Mouse (Mus musculus) kidney, embryonic 14.5 days (tissue): ENCODE results near the gene Anxa6. TPM values are rescaled to one million over a fixed set of nuclear protein-coding genes. Genes with fewer than 3 reads are reported as not detected.

Experiments
- ATAC-seq: fragments of 200-750 bp; cut with Nextera tagmentation; 2 replicates; pipeline ENCODE4 v1.8.0; 2017; ENCODE audit warnings: moderate number of reproducible peaks, mild to moderate bottlenecking, moderate TSS enrichment, moderate library complexity; ENCODE audit not compliant: low FRiP score, low TSS enrichment
- H3K27ac ChIP-seq: fragments of 300-500 bp; sonication (generic); 2 replicates; pipeline ENCODE4 v1.5.1; 2014; ENCODE audit warnings: low read depth, mild to moderate bottlenecking, low read length, moderate library complexity, mixed read lengths
- H3K27me3 ChIP-seq: fragments of 300-500 bp; sonication (generic); 2 replicates; pipeline ENCODE4 v1.6.1; 2014; ENCODE audit warnings: mild to moderate bottlenecking, low read length; ENCODE audit not compliant: control insufficient read depth, insufficient read depth
- H3K36me3 ChIP-seq: fragments of 300-500 bp; sonication (generic); 2 replicates; pipeline ENCODE4 v1.6.1; 2014; ENCODE audit warnings: low read length, mixed read lengths; ENCODE audit not compliant: control insufficient read depth, insufficient read depth
- H3K4me1 ChIP-seq: fragments of 300-500 bp; sonication (generic); 2 replicates; pipeline ENCODE4 v1.6.1; 2014; ENCODE audit warnings: low read length, mixed read lengths; ENCODE audit not compliant: control insufficient read depth, insufficient read depth
- H3K4me2 ChIP-seq: fragments of 300-500 bp; sonication (generic); replicated peaks from 2 replicates; pipeline ENCODE4 v1.6.1; 2014; ENCODE audit warnings: low read depth, mild to moderate bottlenecking, low read length
- H3K4me3 ChIP-seq: fragments of 300-500 bp; sonication (generic); 2 replicates; pipeline ENCODE4 v1.5.1; 2014; ENCODE audit warnings: mild to moderate bottlenecking, low read length
- H3K9ac ChIP-seq: fragments of 300-500 bp; sonication (generic); 2 replicates; pipeline ENCODE4 v1.6.1; 2014; ENCODE audit warnings: low read depth, mild to moderate bottlenecking, low read length, moderate library complexity
- H3K9me3 ChIP-seq: fragments of 300-500 bp; sonication (generic); 2 replicates; pipeline ENCODE4 v1.6.1; 2016; ENCODE audit warnings: low read length; ENCODE audit not compliant: control insufficient read depth
- WGBS: fragments of 180-500 bp; shearing (Covaris S2); extraction: QIAGEN DNeasy Blood & Tissue Kit; methylation state at CpG from one replicate; pipeline ENCODE4 v1.1.7; 2014; 5-methylcytosine and 5-hydroxymethylcytosine counted together
- polyA plus RNA-seq: library from polyadenylated mRNA; unstranded; fragments of >200 nt; fragmentation: Nextera tagmentation; extraction: Ambion mirVana; gene quantifications from 2 replicates; pipeline ENCODE4 v1.2.1, GENCODE M21; 2014

Anxa6 gene
- polyA plus RNA-seq, 1 experiment from 2014 or later: 174 TPM

- no peak for ATAC-seq
- WGBS: 88% methylated on average over 4 of the region's 4 CpGs
- no peak overlapping the region for H3K4me2 ChIP-seq
- H3K9me3 ChIP-seq: no peaks in the 10 kb centered on the region
- no peaks in the 10 kb centered on the region for H3K27me3 ChIP-seq
- peaks cover 51% of the 10 kb centered on the region; the same call in 1 of the 2 replicates for H3K36me3 ChIP-seq
- no peaks in the 10 kb centered on the region for H3K4me1 ChIP-seq
- H3K9ac ChIP-seq: no peak overlapping the region
- H3K4me3 ChIP-seq: no peak overlapping the region
- no peak overlapping the region for H3K27ac ChIP-seq
These were observed 51.6 kb downstream of the Anxa6 start for GRCm38 (mm10) chr11:54981630-54982029.

GRCm38 (mm10) chr11:54977385-54977937 is 55.8 kb downstream of the Anxa6 start:
- Histone ChIP-seq H3K4me1 (peaks cover 5% of the 10 kb centered on the region; the same call in 1 of the 2 replicates), H3K27me3 (no peaks in the 10 kb centered on the region), H3K36me3 (peaks cover 24% of the 10 kb centered on the region; the same call in 1 of the 2 replicates), H3K4me3 (no peak overlapping the region), H3K9ac (no peak overlapping the region), H3K4me2 (no peak overlapping the region), H3K27ac (no peak overlapping the region), H3K9me3 (no peaks in the 10 kb centered on the region)
- WGBS: 33% methylated on average over 6 of the region's 6 CpGs
- ATAC-seq: no peak

GRCm38 (mm10) chr11:54976351-54976750 is 56.9 kb downstream of the Anxa6 start:
- H3K4me1 ChIP-seq: peaks cover 5% of the 10 kb centered on the region; the same call in 1 of the 2 replicates
- whole genome bisulfite sequencing: 97% methylated on average over 2 of the region's 2 CpGs
- no peaks in the 10 kb centered on the region for H3K27me3 ChIP-seq
- no peak overlapping the region for H3K9ac ChIP-seq
- H3K4me2 ChIP-seq: no peak overlapping the region
- no peak overlapping the region for H3K4me3 ChIP-seq
- no peaks in the 10 kb centered on the region for H3K9me3 ChIP-seq
- no peak for ATAC-seq
- no peak overlapping the region for H3K27ac ChIP-seq
- H3K36me3 ChIP-seq: peaks cover 14% of the 10 kb centered on the region; the same call in 1 of the 2 replicates

- H3K4me2 ChIP-seq: no peak overlapping the region
- H3K27me3 ChIP-seq: no peaks in the 10 kb centered on the region
- H3K27ac ChIP-seq: no peak overlapping the region
- no peak overlapping the region for H3K9ac ChIP-seq
- no peaks in the 10 kb centered on the region for H3K9me3 ChIP-seq
- H3K4me3 ChIP-seq: no peak overlapping the region
- peaks cover 5% of the 10 kb centered on the region; the same call in 1 of the 2 replicates for H3K4me1 ChIP-seq
- peaks cover 11% of the 10 kb centered on the region; the same call in 1 of the 2 replicates for H3K36me3 ChIP-seq
- ATAC-seq: no peak
- WGBS: 84% methylated on average over 2 of the region's 2 CpGs
These were observed 57.5 kb downstream of the Anxa6 start for GRCm38 (mm10) chr11:54975756-54976155.

- H3K36me3 ChIP-seq: peaks cover 11% of the 10 kb centered on the region; the same call in 1 of the 2 replicates
- no peak for ATAC-seq
- WGBS: 85% methylated on average over 5 of the region's 5 CpGs
- H3K4me2 ChIP-seq: no peak overlapping the region
- H3K9me3 ChIP-seq: no peaks in the 10 kb centered on the region
- H3K27me3 ChIP-seq: no peaks in the 10 kb centered on the region
- peaks cover 5% of the 10 kb centered on the region; the same call in 1 of the 2 replicates for H3K4me1 ChIP-seq
- no peak overlapping the region for H3K27ac ChIP-seq
- no peak overlapping the region for H3K9ac ChIP-seq
- H3K4me3 ChIP-seq: no peak overlapping the region
These were observed 57.9 kb downstream of the Anxa6 start for GRCm38 (mm10) chr11:54975340-54975739.

- 90% methylated on average over 4 of the region's 4 CpGs for WGBS
- H3K9ac ChIP-seq: no peak overlapping the region
These were observed 58.6 kb downstream of the Anxa6 start for GRCm38 (mm10) chr11:54974639-54975038.

GRCm38 (mm10) chr11:54973481-54974212 is 59.6 kb downstream of the Anxa6 start:
- Histone ChIP-seq H3K27ac (no peak overlapping the region), H3K9me3 (no peaks in the 10 kb centered on the region), H3K4me2 (no peak overlapping the region), H3K36me3 (no peaks in the 10 kb centered on the region), H3K9ac (no peak overlapping the region), H3K4me3 (no peak overlapping the region), H3K27me3 (no peaks in the 10 kb centered on the region), H3K4me1 (peaks cover 5% of the 10 kb centered on the region; the same call in 1 of the 2 replicates)
- WGBS: 57% methylated on average over 8 of the region's 8 CpGs
- ATAC-seq: no peak

More at GRCm38 (mm10) chr11:54974639-54975038, 58.6 kb downstream of the Anxa6 start:
- H3K4me1 ChIP-seq: peaks cover 5% of the 10 kb centered on the region; the same call in 1 of the 2 replicates
- H3K36me3 ChIP-seq: peaks cover 7% of the 10 kb centered on the region; the same call in 1 of the 2 replicates
- no peak overlapping the region for H3K27ac ChIP-seq
- no peak overlapping the region for H3K4me2 ChIP-seq
- no peak overlapping the region for H3K4me3 ChIP-seq
- no peak for ATAC-seq
- H3K27me3 ChIP-seq: no peaks in the 10 kb centered on the region
- H3K9me3 ChIP-seq: no peaks in the 10 kb centered on the region

GRCm38 (mm10) chr11:54972789-54973188 is 60.5 kb downstream of the Anxa6 start:
- Histone ChIP-seq H3K9me3 (no peaks in the 10 kb centered on the region), H3K4me1 (peaks cover 5% of the 10 kb centered on the region; the same call in 1 of the 2 replicates), H3K9ac (no peak overlapping the region), H3K4me3 (no peak overlapping the region), H3K27me3 (no peaks in the 10 kb centered on the region), H3K27ac (no peak overlapping the region), H3K36me3 (no peaks in the 10 kb centered on the region), H3K4me2 (no peak overlapping the region)
- 71% methylated on average over 5 of the region's 6 CpGs for WGBS
- no peak for ATAC-seq
